Comparison of ENCODE assay signal across 1 mouse cellular context in the genomic region with DNA sequence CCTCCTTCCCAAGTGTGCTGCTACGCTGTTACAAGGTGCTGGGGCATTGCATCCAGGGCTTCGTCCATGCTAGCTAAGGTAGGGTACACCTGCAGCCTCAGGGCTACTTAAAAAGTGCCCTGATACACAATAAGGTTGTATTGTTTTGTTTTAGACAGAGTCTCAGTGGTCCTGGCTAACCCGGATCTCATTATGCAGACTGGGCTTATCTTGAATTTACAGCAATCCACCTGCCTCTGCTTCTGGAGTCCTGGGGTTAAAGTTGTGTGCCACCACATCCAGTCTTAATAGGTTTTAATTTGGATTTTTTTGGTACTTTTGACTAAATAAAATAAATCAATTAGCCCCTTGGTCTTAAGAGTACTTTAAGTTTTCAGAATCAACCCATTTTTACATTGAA.
A peak's percentile ranks its signal among the peaks of the same experiment; 100 is the strongest.
TF ChIP-seq lines count a peak whose summit lies in the region.

No protein-coding gene starts in this region.

TF ChIP-seq in MEL, 35 proteins besides CTCF, POLR2A, EP300 and RAD21:
- no peak for TF ChIP-seq USF2 (IDR thresholded peaks at IDR 0.05; ENCODE audit: borderline replicate concordance in 1 of 2, insufficient read depth in 1 of 2, low read depth in 1 of 2, low read length in 2 of 2)
- TF ChIP-seq MAX (IDR thresholded peaks at IDR 0.05; ENCODE audit: low read length), result no peak
- no peak for TF ChIP-seq MAZ (IDR thresholded peaks at IDR 0.05; ENCODE audit: low read depth, low read length)
- TF ChIP-seq MEF2A (IDR thresholded peaks at IDR 0.05; ENCODE audit: extremely low read depth, insufficient replicate concordance, low read depth, low read length, poor library complexity, severe bottlenecking), result no peak
- TF ChIP-seq TAL1 (IDR thresholded peaks at IDR 0.05; ENCODE audit: low read length), result peak; percentile 33
- TF ChIP-seq SMC3 (IDR thresholded peaks at IDR 0.05; ENCODE audit: low read depth, low read length), result no peak
- no peak for TF ChIP-seq ETS1 (IDR thresholded peaks at IDR 0.05; ENCODE audit: low read depth, low read length)
